Mouse (Mus musculus): ENCODE measurements around the gene Rnf115. TPM values are rescaled to one million over a fixed set of nuclear protein-coding genes. Genes with fewer than 3 reads are reported as not detected.

Gene Rnf115
- polyA plus RNA-seq, 1 experiment from 2014 or later = 69.7 TPM

- no peak overlapping the region for H3K9ac ChIP-seq (ENCODE audit: low read length)
- H3K4me1 ChIP-seq (ENCODE audit: control insufficient read depth, insufficient read depth, low read length) = no peaks in the 10 kb centered on the region
- 46% methylated on average over 20 of the region's 20 CpGs for WGBS
- no peak overlapping the region for H3K4me3 ChIP-seq (ENCODE audit: low read depth, low read length)
- H3K27me3 ChIP-seq (replicated peaks; ENCODE audit: control insufficient read depth, insufficient read depth, low read length) = no peaks in the 10 kb centered on the region
- H3K4me2 ChIP-seq (ENCODE audit: low read length) = no peak overlapping the region; the same call in 1 of the 2 replicates
- DNase-seq (ENCODE audit: low spot score) (peak; percentile 73), ATAC-seq (no peak)
- no peaks in the 10 kb centered on the region for H3K9me3 ChIP-seq (replicated peaks; ENCODE audit: control insufficient read depth, low read length)
- no peak overlapping the region for H3K27ac ChIP-seq (ENCODE audit: low read depth, low read length)
- H3K36me3 ChIP-seq (ENCODE audit: control insufficient read depth, insufficient read depth, low read length) = no peaks in the 10 kb centered on the region
These were observed 85.1 kb downstream of the Rnf115 start for GRCm38 (mm10) chr3:96812395-96813091.

- no peak for ATAC-seq
- no peaks in the 10 kb centered on the region for H3K36me3 ChIP-seq (ENCODE audit: control insufficient read depth, insufficient read depth, low read length)
- no peaks in the 10 kb centered on the region for H3K27me3 ChIP-seq (replicated peaks; ENCODE audit: control insufficient read depth, insufficient read depth, low read length)
- peak; percentile 43 for DNase-seq (ENCODE audit: low spot score)
- no peak overlapping the region; the same call in 1 of the 2 replicates for H3K4me2 ChIP-seq (ENCODE audit: low read length)
- H3K27ac ChIP-seq (ENCODE audit: low read depth, low read length) = no peak overlapping the region
- no peaks in the 10 kb centered on the region for H3K4me1 ChIP-seq (ENCODE audit: control insufficient read depth, insufficient read depth, low read length)
- no peak overlapping the region for H3K9ac ChIP-seq (ENCODE audit: low read length)
- 47% methylated on average over 9 of the region's 9 CpGs for WGBS
- no peak overlapping the region for H3K4me3 ChIP-seq (ENCODE audit: low read depth, low read length)
- H3K9me3 ChIP-seq (replicated peaks; ENCODE audit: control insufficient read depth, low read length) = no peaks in the 10 kb centered on the region
These were observed 85.6 kb downstream of the Rnf115 start for GRCm38 (mm10) chr3:96813106-96813505.

GRCm38 (mm10) chr3:96813591-96814244 lies 86.3 kb downstream of the Rnf115 start:
- no peak for DNase-seq (ENCODE audit: low spot score)
- Histone ChIP-seq H3K9me3 (replicated peaks; ENCODE audit: control insufficient read depth, low read length) (no peaks in the 10 kb centered on the region), H3K4me2 (ENCODE audit: low read length) (no peak overlapping the region), H3K9ac (ENCODE audit: low read length) (no peak overlapping the region), H3K36me3 (ENCODE audit: control insufficient read depth, insufficient read depth, low read length) (no peaks in the 10 kb centered on the region), H3K4me3 (ENCODE audit: low read depth, low read length) (no peak overlapping the region), H3K4me1 (ENCODE audit: control insufficient read depth, insufficient read depth, low read length) (no peaks in the 10 kb centered on the region), H3K27ac (ENCODE audit: low read depth, low read length) (no peak overlapping the region), H3K27me3 (replicated peaks; ENCODE audit: control insufficient read depth, insufficient read depth, low read length) (no peaks in the 10 kb centered on the region)
- WGBS = 67% methylated on average over 7 of the region's 7 CpGs
- no peak for ATAC-seq

- WGBS = 72% methylated on average over 6 of the region's 6 CpGs
- no peak overlapping the region for H3K4me3 ChIP-seq (ENCODE audit: low read depth, low read length)
- no peaks in the 10 kb centered on the region for H3K27me3 ChIP-seq (replicated peaks; ENCODE audit: control insufficient read depth, insufficient read depth, low read length)
- H3K9ac ChIP-seq (ENCODE audit: low read length) = no peak overlapping the region
- no peaks in the 10 kb centered on the region for H3K9me3 ChIP-seq (replicated peaks; ENCODE audit: control insufficient read depth, low read length)
- no peak overlapping the region for H3K4me2 ChIP-seq (ENCODE audit: low read length)
- no peak for ATAC-seq
- H3K4me1 ChIP-seq (ENCODE audit: control insufficient read depth, insufficient read depth, low read length) = no peaks in the 10 kb centered on the region
- DNase-seq (ENCODE audit: low spot score) = no peak
- H3K27ac ChIP-seq (ENCODE audit: low read depth, low read length) = no peak overlapping the region
- H3K36me3 ChIP-seq (ENCODE audit: control insufficient read depth, insufficient read depth, low read length) = no peaks in the 10 kb centered on the region
These were observed 86.9 kb downstream of the Rnf115 start for GRCm38 (mm10) chr3:96814342-96814741.

GRCm38 (mm10) chr3:96820116-96820915 lies 92.9 kb downstream of the Rnf115 start:
- no peak overlapping the region for H3K27ac ChIP-seq (ENCODE audit: low read depth, low read length)
- H3K9ac ChIP-seq (ENCODE audit: low read length) = no peak overlapping the region
- 84% methylated on average over 6 of the region's 6 CpGs for WGBS
- no peaks in the 10 kb centered on the region for H3K36me3 ChIP-seq (ENCODE audit: control insufficient read depth, insufficient read depth, low read length)
- no peaks in the 10 kb centered on the region for H3K9me3 ChIP-seq (replicated peaks; ENCODE audit: control insufficient read depth, low read length)
- ATAC-seq (no peak), DNase-seq (ENCODE audit: low spot score) (no peak)
- no peak overlapping the region for H3K4me3 ChIP-seq (ENCODE audit: low read depth, low read length)
- H3K4me1 ChIP-seq (ENCODE audit: control insufficient read depth, insufficient read depth, low read length) = no peaks in the 10 kb centered on the region
- no peak overlapping the region for H3K4me2 ChIP-seq (ENCODE audit: low read length)
- no peaks in the 10 kb centered on the region for H3K27me3 ChIP-seq (replicated peaks; ENCODE audit: control insufficient read depth, insufficient read depth, low read length)

- Histone ChIP-seq H3K9me3 (replicated peaks; ENCODE audit: control insufficient read depth, low read length) (no peaks in the 10 kb centered on the region), H3K27me3 (replicated peaks; ENCODE audit: control insufficient read depth, insufficient read depth, low read length) (no peaks in the 10 kb centered on the region), H3K9ac (ENCODE audit: low read length) (no peak overlapping the region), H3K36me3 (ENCODE audit: control insufficient read depth, insufficient read depth, low read length) (no peaks in the 10 kb centered on the region), H3K4me1 (ENCODE audit: control insufficient read depth, insufficient read depth, low read length) (no peaks in the 10 kb centered on the region), H3K4me3 (ENCODE audit: low read depth, low read length) (no peak overlapping the region), H3K27ac (ENCODE audit: low read depth, low read length) (no peak overlapping the region), H3K4me2 (ENCODE audit: low read length) (no peak overlapping the region)
- DNase-seq (ENCODE audit: low spot score) = no peak
- no peak for ATAC-seq
- WGBS = 86% methylated on average over 4 of the region's 4 CpGs
These were observed 94.1 kb downstream of the Rnf115 start for GRCm38 (mm10) chr3:96821581-96821980.

- no peak for ATAC-seq
- Histone ChIP-seq H3K9me3 (replicated peaks; ENCODE audit: control insufficient read depth, low read length) (no peaks in the 10 kb centered on the region), H3K27ac (ENCODE audit: low read depth, low read length) (no peak overlapping the region), H3K4me2 (ENCODE audit: low read length) (no peak overlapping the region), H3K36me3 (ENCODE audit: control insufficient read depth, insufficient read depth, low read length) (no peaks in the 10 kb centered on the region), H3K4me3 (ENCODE audit: low read depth, low read length) (no peak overlapping the region), H3K9ac (ENCODE audit: low read length) (no peak overlapping the region), H3K27me3 (replicated peaks; ENCODE audit: control insufficient read depth, insufficient read depth, low read length) (no peaks in the 10 kb centered on the region), H3K4me1 (ENCODE audit: control insufficient read depth, insufficient read depth, low read length) (no peaks in the 10 kb centered on the region)
- no peak for DNase-seq (ENCODE audit: low spot score)
- 80% methylated on average over 3 of the region's 3 CpGs for WGBS
These were observed 96.2 kb downstream of the Rnf115 start for GRCm38 (mm10) chr3:96823701-96824100.

- ATAC-seq = no peak
- Histone ChIP-seq H3K4me3 (ENCODE audit: low read depth, low read length) (no peak overlapping the region), H3K9ac (ENCODE audit: low read length) (no peak overlapping the region), H3K4me1 (ENCODE audit: control insufficient read depth, insufficient read depth, low read length) (no peaks in the 10 kb centered on the region), H3K4me2 (ENCODE audit: low read length) (no peak overlapping the region), H3K36me3 (ENCODE audit: control insufficient read depth, insufficient read depth, low read length) (no peaks in the 10 kb centered on the region), H3K9me3 (replicated peaks; ENCODE audit: control insufficient read depth, low read length) (no peaks in the 10 kb centered on the region), H3K27ac (ENCODE audit: low read depth, low read length) (no peak overlapping the region), H3K27me3 (replicated peaks; ENCODE audit: control insufficient read depth, insufficient read depth, low read length) (no peaks in the 10 kb centered on the region)
- no peak for DNase-seq (ENCODE audit: low spot score)
- 71% methylated on average over 12 of the region's 12 CpGs for WGBS
These were observed 97.2 kb downstream of the Rnf115 start for GRCm38 (mm10) chr3:96824614-96825013.

Data from forebrain, embryonic 14.5 days (tissue).